Mouse (Mus musculus): Measurements from ENCODE around the gene Hist1h2be.

DNA sequence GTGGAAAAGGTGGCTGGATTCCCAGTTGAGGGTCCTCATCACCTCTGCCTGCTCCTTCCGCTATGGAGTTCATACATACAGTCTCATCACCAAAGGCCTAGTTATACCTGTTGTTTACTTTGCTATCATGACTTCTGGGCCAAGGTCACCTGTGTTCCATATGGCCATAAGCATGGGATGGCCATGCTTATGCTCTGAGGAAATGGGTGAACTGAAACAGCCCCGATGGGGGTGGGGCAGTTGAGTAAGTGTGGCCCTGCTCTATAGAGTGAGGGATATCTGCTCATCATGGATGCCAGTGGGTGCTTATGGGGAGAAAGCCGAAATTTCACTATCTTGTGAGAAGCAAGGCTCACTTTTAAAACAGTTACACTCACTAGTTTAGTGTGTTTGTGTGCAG lies 15.9 kb downstream of the Hist1h2be start:
- TF ChIP-seq CTCF (IDR thresholded peaks at IDR 0.05; ENCODE audit: extremely low read depth, insufficient read depth, insufficient read length, insufficient replicate concordance) (no peak), POLR2A (IDR thresholded peaks at IDR 0.05; ENCODE audit: low read depth, low read length) (no peak)

Measured in spleen, adult 2 months (tissue).